Mouse (Mus musculus) heart, postnatal 10 days (tissue): ENCODE measurements around the gene Rnf2. TPM values are rescaled to one million over a fixed set of nuclear protein-coding genes. Genes with fewer than 3 reads are reported as not detected.

Experiments
- microRNA-seq, 2 experiments: library from miRNA; unstranded; fragments of <30 nt; microRNA quantifications; one replicate each; pipeline ENCODE4 v1.2.0; 2022
- total RNA-seq, 2 experiments: library from RNA; stranded (reverse); gene quantifications; 2 replicates each; pipeline ENCODE4 v1.2.3; 2021

Gene Rnf2
- total RNA-seq, 2 experiments from 2014 or later = 25.5 to 27.5 TPM

Small RNA genes within 50 kb of the gene (microRNA-seq; reads per million reads assigned to microRNA genes)
- gene Mir7682 = 0.71 to 1.7 reads per million in 2 experiments

Other genes with a start within 250 kb of the Rnf2 start
- 100 to 1,000 TPM; 417 to 438 TPM for gene Ivns1abp, start 156.5 kb downstream of the Rnf2 start, total RNA-seq
- 1 to 10 TPM; 8.3 to 9.6 TPM for gene Swt1, start 72.5 kb downstream of the Rnf2 start, total RNA-seq
- 10 to 100 TPM; 12.8 to 19.3 TPM for gene Trmt1l, start 72.4 kb downstream of the Rnf2 start, total RNA-seq
- 10 to 100 TPM; 38.4 to 44.0 TPM for gene Fam129a, start 70.2 kb upstream of the Rnf2 start, total RNA-seq